Mouse (Mus musculus) frontal cortex, adult 2 months (tissue): ENCODE measurements around the gene Nrp1. TPM values are rescaled to one million over a fixed set of nuclear protein-coding genes. Genes with fewer than 3 reads are reported as not detected.

Source experiments
- DNase-seq, 2 experiments: peaks; one replicate each; pipeline ENCODE4 v3.0.0; 2022; ENCODE audit warnings: low spot score in 1 of 2; ENCODE audit errors: extremely low spot score in 1 of 2
- polyA plus RNA-seq: library from polyadenylated mRNA; depleted of rRNA; stranded (reverse); fragments of >200 nt; gene quantifications from 2 replicates; pipeline ENCODE4 v1.2.3, GENCODE M21; 2012

Nrp1 gene
- polyA plus RNA-seq, 1 experiment, result 15.3 TPM

GRCm38 (mm10) chr8:128417956-128418796 lies 59.8 kb downstream of the Nrp1 start:
- DNase-seq, result peak in 1 of 2 experiments; percentile 26

GRCm38 (mm10) chr8:128419984-128420383 lies 61.6 kb downstream of the Nrp1 start:
- DNase-seq, result no peak

- DNase-seq, result no peak
These were observed 62.0 kb downstream of the Nrp1 start for GRCm38 (mm10) chr8:128420402-128420801.

- DNase-seq, result no peak
These were observed 65.4 kb downstream of the Nrp1 start for GRCm38 (mm10) chr8:128423813-128424212.

GRCm38 (mm10) chr8:128424626-128425333 lies 66.4 kb downstream of the Nrp1 start:
- DNase-seq, result no peak

GRCm38 (mm10) chr8:128427071-128427470 lies 68.7 kb downstream of the Nrp1 start:
- no peak for DNase-seq

- no peak for DNase-seq
These were observed 70.6 kb downstream of the Nrp1 start for GRCm38 (mm10) chr8:128428971-128429370.

GRCm38 (mm10) chr8:128431082-128431481 lies 72.7 kb downstream of the Nrp1 start:
- no peak for DNase-seq

- no peak for DNase-seq
These were observed 77.3 kb downstream of the Nrp1 start for GRCm38 (mm10) chr8:128435749-128436148.

GRCm38 (mm10) chr8:128437156-128437825 lies 78.9 kb downstream of the Nrp1 start:
- DNase-seq, result peak in 1 of 2 experiments; percentile 16

GRCm38 (mm10) chr8:128441407-128441806 lies 83.0 kb downstream of the Nrp1 start:
- DNase-seq, result no peak

- no peak for DNase-seq
These were observed 87.2 kb downstream of the Nrp1 start for GRCm38 (mm10) chr8:128445596-128445995.

- no peak for DNase-seq
These were observed 88.2 kb downstream of the Nrp1 start for GRCm38 (mm10) chr8:128446636-128447035.

- DNase-seq, result no peak
These were observed 88.9 kb downstream of the Nrp1 start for GRCm38 (mm10) chr8:128447320-128447719.

- no peak for DNase-seq
These were observed 92.1 kb downstream of the Nrp1 start for GRCm38 (mm10) chr8:128450390-128451032.

GRCm38 (mm10) chr8:128451121-128451520 lies 92.7 kb downstream of the Nrp1 start:
- no peak for DNase-seq

GRCm38 (mm10) chr8:128453471-128453870 lies 95.1 kb downstream of the Nrp1 start:
- DNase-seq, result no peak

GRCm38 (mm10) chr8:128454026-128454425 lies 95.6 kb downstream of the Nrp1 start:
- no peak for DNase-seq

GRCm38 (mm10) chr8:128457277-128457676 lies 98.9 kb downstream of the Nrp1 start:
- no peak for DNase-seq

GRCm38 (mm10) chr8:128459704-128460103 lies 101.3 kb downstream of the Nrp1 start:
- DNase-seq, result no peak

- DNase-seq, result no peak
These were observed 103.3 kb downstream of the Nrp1 start for GRCm38 (mm10) chr8:128461716-128462115.
